Mouse (Mus musculus) midbrain, postnatal 0 days (tissue): Measurements from ENCODE around the gene Gab1. TPM values are rescaled to one million over a fixed set of nuclear protein-coding genes. Genes with fewer than 3 reads are reported as not detected.

Experiments used
- ATAC-seq: fragments of 200-750 bp; cut with Nextera tagmentation; 2 replicates; pipeline ENCODE4 v1.8.0; 2017; ENCODE audit warnings: moderate number of reproducible peaks, mild to moderate bottlenecking, moderate TSS enrichment, moderate library complexity; ENCODE audit not compliant: low FRiP score
- DNase-seq: peaks from one replicate; pipeline ENCODE4 v3.0.0-alpha.2; 2015; ENCODE audit warnings: low spot score
- H3K27ac ChIP-seq: fragments of 300-500 bp; sonication (generic); 2 replicates; pipeline ENCODE4 v1.5.1; 2014; ENCODE audit warnings: low read depth, mild to moderate bottlenecking, low read length, mixed read lengths
- H3K27me3 ChIP-seq: fragments of 300-500 bp; sonication (generic); 2 replicates; pipeline ENCODE4 v1.6.1; 2014; ENCODE audit warnings: low read length, control low read depth, mixed read lengths; ENCODE audit not compliant: insufficient read depth
- H3K36me3 ChIP-seq: fragments of 300-500 bp; sonication (generic); 2 replicates; pipeline ENCODE4 v1.6.1; 2014; ENCODE audit warnings: low read length, control low read depth, mixed read lengths; ENCODE audit not compliant: insufficient read depth
- H3K4me1 ChIP-seq: fragments of 300-500 bp; sonication (generic); 2 replicates; pipeline ENCODE4 v1.6.1; 2014; ENCODE audit warnings: mild to moderate bottlenecking, control low read depth, antibody characterized with exemption, low read length, mixed read lengths; ENCODE audit not compliant: insufficient read depth
- H3K4me2 ChIP-seq: fragments of 300-500 bp; sonication (generic); 2 replicates; pipeline ENCODE4 v1.6.1; 2014; ENCODE audit warnings: low read depth, mild to moderate bottlenecking, low read length, mixed read lengths; ENCODE audit not compliant: poor library complexity, severe bottlenecking
- H3K4me3 ChIP-seq: fragments of 300-500 bp; sonication (generic); 2 replicates; pipeline ENCODE4 v1.5.1; 2014; ENCODE audit warnings: low read depth, mild to moderate bottlenecking, low read length, moderate library complexity
- H3K9ac ChIP-seq: fragments of 300-500 bp; sonication (generic); replicated peaks from 2 replicates; pipeline ENCODE4 v1.6.1; 2014; ENCODE audit warnings: mild to moderate bottlenecking, low read length, moderate library complexity, mixed read lengths; ENCODE audit not compliant: poor library complexity, severe bottlenecking
- H3K9me3 ChIP-seq: fragments of 300-500 bp; sonication (generic); 2 replicates; pipeline ENCODE4 v1.6.1; 2016; ENCODE audit warnings: low read length, control low read depth
- CTCF ChIP-seq: IDR thresholded peaks from 2 replicates; pipeline ENCODE4 v1.5.1; 2016; ENCODE audit warnings: antibody characterized with exemption, mild to moderate bottlenecking
- WGBS: fragments of 180-500 bp; shearing (Covaris S2); extraction: QIAGEN DNeasy Blood & Tissue Kit; methylation state at CpG from one replicate; pipeline ENCODE4 v1.1.7; 2014; 5-methylcytosine and 5-hydroxymethylcytosine counted together
- polyA plus RNA-seq: library from polyadenylated mRNA; unstranded; fragments of >200 nt; fragmentation: Nextera tagmentation; extraction: Ambion mirVana; gene quantifications from 2 replicates; pipeline ENCODE4 v1.2.1, GENCODE M21; 2015
- total RNA-seq: library from RNA; depleted of rRNA; stranded (reverse); fragments of >200 nt; gene quantifications from 2 replicates; pipeline ENCODE4 v1.2.3, GENCODE M21; 2014

Gab1 gene
- total and polyA plus RNA-seq, 2 experiments from 2014 or later = 8.7 to 20.5 TPM

DNA sequence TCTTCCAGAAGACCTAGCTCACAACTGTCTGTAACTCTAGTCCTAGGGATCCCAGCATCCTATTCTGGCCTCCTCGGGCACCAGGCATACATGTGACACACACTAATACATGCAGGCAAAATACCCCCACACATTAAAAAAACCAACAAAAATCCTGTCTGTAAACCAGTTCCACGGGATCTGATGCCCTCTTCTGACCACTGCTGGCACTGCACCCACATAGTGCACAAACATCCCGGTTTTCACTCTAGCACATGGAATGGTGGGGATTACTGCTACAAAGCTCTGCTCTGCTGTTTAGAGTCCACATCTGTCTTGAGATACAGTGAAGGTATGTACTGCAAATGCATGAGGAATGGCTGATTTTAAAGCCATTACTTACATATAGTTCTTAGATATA, 81.5 kb downstream of the Gab1 start:
- no peaks in the 10 kb centered on the region for H3K36me3 ChIP-seq
- peak; percentile 38 for TF ChIP-seq CTCF
- no peaks in the 10 kb centered on the region for H3K9me3 ChIP-seq
- H3K4me1 ChIP-seq = no peaks in the 10 kb centered on the region
- DNase-seq (no peak), ATAC-seq (no peak)
- H3K4me2 ChIP-seq = no peak overlapping the region
- no peak overlapping the region for H3K4me3 ChIP-seq
- WGBS = 96% methylated on average over 3 of the region's 3 CpGs
- H3K27me3 ChIP-seq = no peaks in the 10 kb centered on the region
- H3K27ac ChIP-seq = no peak overlapping the region
- no peak overlapping the region for H3K9ac ChIP-seq

DNA sequence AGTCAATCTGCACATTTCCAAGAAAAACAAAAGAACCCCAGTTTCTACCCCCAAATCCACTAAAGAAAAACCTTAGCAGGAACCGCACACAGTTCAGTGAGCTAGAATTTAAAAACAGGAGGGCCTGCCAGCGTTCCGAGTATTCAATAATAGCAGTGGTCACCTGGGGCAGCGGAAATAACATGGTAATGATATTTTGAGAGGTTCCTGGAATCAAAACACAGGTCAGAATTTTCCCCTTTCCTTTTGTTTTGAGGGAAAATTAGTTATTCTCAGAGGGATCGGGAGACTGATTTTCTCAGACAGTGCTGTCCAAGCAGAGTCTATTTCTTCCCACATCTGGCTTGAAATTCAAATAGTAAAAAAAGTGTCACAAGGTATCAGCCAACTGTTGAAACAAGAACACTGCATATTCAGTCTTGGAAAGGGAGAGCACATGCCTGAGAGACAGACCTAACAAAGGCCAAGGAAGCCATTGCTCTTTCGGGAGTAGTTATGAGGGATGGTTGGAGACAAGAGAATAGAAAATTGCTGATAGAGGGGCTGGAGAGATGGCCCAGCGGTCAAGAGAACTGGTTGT, 82.0 kb downstream of the Gab1 start:
- Histone ChIP-seq H3K27me3 (no peaks in the 10 kb centered on the region), H3K4me2 (no peak overlapping the region), H3K27ac (no peak overlapping the region), H3K9ac (no peak overlapping the region), H3K36me3 (no peaks in the 10 kb centered on the region), H3K9me3 (no peaks in the 10 kb centered on the region), H3K4me1 (no peaks in the 10 kb centered on the region), H3K4me3 (no peak overlapping the region)
- ATAC-seq (no peak), DNase-seq (no peak)
- 88% methylated on average over 7 of the region's 7 CpGs for WGBS
- TF ChIP-seq CTCF = no peak

DNA sequence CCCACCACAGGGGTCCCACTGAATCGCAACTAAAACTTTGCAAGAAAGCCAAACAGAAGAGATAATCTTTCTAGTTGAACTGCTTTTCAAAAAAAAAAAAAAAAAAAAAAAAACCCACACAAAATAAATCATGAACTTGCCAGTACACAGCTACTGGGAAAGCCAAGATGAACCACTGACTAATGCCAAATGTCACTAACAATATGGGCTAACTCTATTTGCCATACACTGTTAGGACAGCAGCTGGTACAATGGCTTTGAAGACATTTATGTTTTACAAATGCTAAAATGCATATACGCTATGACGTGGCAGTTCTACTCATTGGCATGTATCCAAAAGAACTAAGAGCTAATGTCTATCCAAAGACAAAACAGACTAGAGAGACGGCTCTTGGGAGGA, 84.2 kb downstream of the Gab1 start:
- TF ChIP-seq CTCF = no peak
- 58% methylated on average over 4 of the region's 4 CpGs for WGBS
- no peak overlapping the region for H3K4me2 ChIP-seq
- H3K36me3 ChIP-seq = no peaks in the 10 kb centered on the region
- no peak overlapping the region for H3K4me3 ChIP-seq
- ATAC-seq (no peak), DNase-seq (no peak)
- no peak overlapping the region for H3K9ac ChIP-seq
- H3K27me3 ChIP-seq = no peaks in the 10 kb centered on the region
- H3K4me1 ChIP-seq = no peaks in the 10 kb centered on the region
- H3K27ac ChIP-seq = no peak overlapping the region
- H3K9me3 ChIP-seq = no peaks in the 10 kb centered on the region

DNA sequence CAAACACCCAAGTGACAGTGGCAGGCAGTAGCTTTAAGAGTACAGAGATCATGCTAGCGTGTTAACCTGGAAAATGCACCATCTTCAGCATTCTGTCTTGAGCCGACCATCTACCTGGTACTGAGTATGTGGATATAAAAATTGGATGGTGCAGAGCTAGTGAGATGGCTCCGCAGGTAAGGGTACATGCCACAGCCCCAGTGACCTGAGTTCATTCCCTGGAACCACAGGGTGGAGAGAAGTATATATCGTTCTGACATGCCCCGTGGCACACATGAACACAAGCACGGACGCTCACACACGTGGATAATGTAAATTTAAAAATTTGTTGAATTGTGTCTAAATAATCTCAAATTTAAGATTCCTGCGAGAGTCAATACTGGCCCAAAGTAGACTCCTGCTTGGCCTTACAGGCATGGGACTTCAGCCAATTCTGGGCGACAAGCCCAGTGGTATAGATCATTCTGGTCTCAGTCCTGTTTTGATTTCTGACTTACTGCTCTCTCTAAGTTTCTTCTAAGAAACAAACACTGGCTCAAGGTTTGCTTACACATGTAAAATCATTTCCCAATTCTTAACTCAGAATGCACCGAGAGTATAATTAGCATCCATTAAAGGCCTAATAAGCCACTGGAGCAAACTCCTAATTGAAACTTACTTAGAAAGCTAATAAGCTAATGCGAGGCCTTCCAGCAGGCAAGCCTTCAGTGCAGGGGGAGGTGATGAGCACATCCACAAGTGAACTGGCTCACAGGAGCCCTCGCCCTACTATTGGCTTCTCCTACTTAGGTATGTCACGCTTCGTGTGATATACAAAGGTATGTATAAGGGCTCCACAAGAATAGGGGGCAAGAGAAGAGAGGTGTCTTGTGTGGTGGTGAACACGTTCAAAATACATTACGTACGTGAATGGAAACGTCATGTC, 85.5 kb downstream of the Gab1 start:
- H3K27ac ChIP-seq = no peak overlapping the region
- no peak overlapping the region for H3K4me2 ChIP-seq
- no peak overlapping the region for H3K9ac ChIP-seq
- H3K4me3 ChIP-seq = no peak overlapping the region
- no peaks in the 10 kb centered on the region for H3K9me3 ChIP-seq
- no peaks in the 10 kb centered on the region for H3K4me1 ChIP-seq
- 87% methylated on average over 19 of the region's 19 CpGs for WGBS
- H3K27me3 ChIP-seq = no peaks in the 10 kb centered on the region
- TF ChIP-seq CTCF = no peak
- peak; percentile 23 for DNase-seq
- no peak for ATAC-seq
- no peaks in the 10 kb centered on the region for H3K36me3 ChIP-seq

DNA sequence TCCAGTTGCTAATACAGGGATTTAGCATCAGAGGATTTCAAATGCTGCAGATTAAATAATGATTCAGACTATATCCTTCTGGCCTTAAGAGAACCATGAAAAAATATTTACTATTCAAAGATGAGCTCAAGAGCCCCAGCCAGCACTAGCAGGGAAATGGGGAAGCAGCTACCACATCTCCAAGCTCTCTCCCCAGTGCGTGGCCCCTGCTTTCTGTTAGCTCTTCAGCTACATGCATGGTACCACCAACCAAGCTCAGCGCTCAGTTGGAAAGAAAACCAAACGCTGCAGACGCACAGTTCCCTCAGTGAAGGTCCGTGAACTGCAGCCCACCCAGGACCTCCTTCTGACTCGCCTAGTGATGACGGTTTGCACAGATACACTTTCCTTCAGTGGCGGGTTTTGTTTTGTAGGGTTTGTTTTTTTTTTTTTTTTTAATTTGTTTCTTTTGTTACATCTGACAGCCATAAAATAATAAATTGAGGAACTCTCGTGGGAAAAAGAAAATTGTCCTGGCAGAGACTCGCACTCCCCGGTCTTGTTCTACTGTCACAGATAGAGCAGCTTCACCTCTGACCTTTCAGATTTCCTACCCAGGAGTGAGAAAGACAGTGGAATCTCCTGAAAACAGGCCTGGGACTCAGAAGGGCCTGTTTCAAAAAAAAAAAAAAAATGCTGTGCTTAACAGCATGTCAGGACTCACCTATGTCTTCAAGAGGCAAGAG, 86.4 kb downstream of the Gab1 start:
- DNase-seq = no peak
- H3K9me3 ChIP-seq = no peaks in the 10 kb centered on the region

More for the DNA sequence above, 86.4 kb downstream of the Gab1 start:
- TF ChIP-seq CTCF = no peak
- no peak for ATAC-seq
- H3K36me3 ChIP-seq = no peaks in the 10 kb centered on the region
- no peak overlapping the region for H3K9ac ChIP-seq
- WGBS = 67% methylated on average over 11 of the region's 11 CpGs
- no peak overlapping the region for H3K4me2 ChIP-seq
- H3K27ac ChIP-seq = no peak overlapping the region
- no peaks in the 10 kb centered on the region for H3K27me3 ChIP-seq
- no peaks in the 10 kb centered on the region for H3K4me1 ChIP-seq
- H3K4me3 ChIP-seq = no peak overlapping the region
